Mouse (Mus musculus) liver, embryonic 14.5 days (tissue): ENCODE results near the gene Magi1.

Experiments
- CTCF ChIP-seq: IDR thresholded peaks from 2 replicates; pipeline ENCODE4 v1.5.1; 2016; ENCODE audit warnings: antibody characterized with exemption, low read depth, control low read depth
- EP300 ChIP-seq: IDR thresholded peaks from 2 replicates; pipeline ENCODE4 v1.6.1; 2016; ENCODE audit warnings: antibody characterized with exemption, low read depth

DNA sequence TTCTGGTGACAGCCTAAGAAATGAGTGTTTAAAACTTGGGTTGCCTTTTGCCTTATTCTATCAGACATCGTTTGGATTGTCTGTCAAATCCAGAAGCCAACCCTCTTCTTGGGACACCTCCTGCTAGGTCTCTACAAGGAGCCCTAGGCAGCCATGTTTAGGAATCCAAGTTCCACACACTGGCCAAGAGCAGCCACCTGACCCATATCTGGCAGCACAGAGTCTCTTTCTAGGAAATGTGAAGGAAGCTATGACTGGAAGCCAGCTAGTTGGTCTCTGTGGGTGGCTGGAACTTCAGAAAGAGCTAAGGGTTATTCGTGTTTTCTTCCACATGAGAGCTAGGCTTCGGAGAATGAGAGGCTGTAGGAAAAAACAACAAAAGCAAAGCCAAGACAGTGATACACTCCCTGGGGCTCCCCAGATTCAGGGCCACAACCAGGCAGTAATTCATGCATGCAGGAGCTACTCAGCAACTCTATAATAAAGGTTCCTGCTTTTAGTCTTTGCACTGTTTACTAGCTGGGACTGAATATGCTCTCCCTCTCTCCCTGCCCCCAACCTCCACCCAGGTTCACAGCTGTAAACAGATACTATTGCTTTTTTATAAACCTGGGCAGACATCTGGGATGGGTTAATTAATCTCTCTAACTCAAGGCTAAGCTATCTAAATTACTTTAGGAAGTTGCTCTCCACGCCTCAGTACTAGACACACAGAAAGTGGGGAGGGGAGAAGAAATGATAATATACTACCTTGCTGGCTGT lies 188.6 kb downstream of the Magi1 start:
- TF ChIP-seq CTCF (no peak), EP300 (no peak)
